Mouse (Mus musculus): ENCODE measurements at regions not wholly inside any gene's neighbourhood (a gene's known extent, or its start where the extent isn't known, plus 50 kb on each side); places are given as distances from the start of the nearest gene placed in this dataset.

DNA sequence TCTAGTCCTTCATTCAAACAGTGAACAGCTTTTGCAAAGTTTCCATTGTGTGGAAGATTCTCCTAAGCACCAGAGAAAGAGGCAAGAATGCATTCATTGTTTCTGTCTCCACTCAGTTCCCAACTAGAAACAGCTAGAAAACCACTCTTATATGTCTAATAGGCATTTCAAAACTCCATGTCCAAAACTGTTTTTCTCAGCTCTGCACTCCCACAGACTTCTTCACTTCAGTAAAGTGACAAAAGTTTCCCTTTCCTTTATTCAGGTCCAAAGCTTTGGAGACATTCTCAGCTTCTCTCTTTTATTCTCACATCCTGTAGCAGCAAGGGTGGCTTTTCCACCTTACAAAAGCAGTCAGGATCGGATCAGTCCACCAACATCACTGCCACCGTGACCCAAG, 166.0 kb downstream of the Mreg start:
- DNase-seq (ENCODE audit: low spot score in 2 of 2), result no peak

DNA sequence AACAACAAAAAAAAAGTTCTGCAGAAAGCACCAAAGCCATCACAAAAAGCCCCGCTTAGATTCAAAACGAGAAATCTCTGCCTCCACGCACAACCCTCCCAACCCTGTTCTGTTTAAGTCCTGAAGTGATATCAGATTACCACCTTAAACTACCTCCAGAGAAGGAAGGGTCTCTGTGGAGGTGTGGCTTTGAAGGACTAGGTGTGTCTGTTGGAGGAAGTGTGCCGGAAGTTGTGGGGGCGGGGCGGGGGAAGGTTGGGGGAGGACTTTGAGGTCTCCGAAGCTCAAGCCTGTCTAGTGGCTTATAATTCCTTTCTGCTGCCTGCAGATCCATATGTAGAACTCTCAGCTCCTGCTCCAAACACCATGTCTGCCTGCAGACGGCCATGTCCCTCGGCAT, 173.6 kb downstream of the Mreg start:
- no peak for DNase-seq (ENCODE audit: low spot score in 2 of 2)

DNA sequence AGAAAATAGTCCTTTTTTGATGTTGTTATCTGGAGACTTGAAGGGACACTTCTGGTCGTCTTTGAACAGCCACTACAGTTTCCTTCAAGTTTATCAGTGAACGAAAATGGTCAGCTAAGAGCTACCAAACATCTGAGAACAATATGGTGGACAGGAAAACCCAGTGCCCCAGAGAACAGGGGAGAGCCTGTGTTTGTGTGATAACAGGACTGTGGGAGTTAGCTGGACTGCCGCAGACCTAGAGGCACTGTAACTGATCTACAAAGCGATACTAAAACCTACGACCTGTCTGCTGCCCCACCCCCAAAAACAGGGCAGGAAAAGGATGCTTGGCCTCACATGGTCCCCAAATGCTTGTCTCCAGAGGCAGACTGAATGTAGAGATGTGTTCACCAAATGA, 175.5 kb downstream of the Mreg start:
- no peak for DNase-seq (ENCODE audit: low spot score in 2 of 2)

DNA sequence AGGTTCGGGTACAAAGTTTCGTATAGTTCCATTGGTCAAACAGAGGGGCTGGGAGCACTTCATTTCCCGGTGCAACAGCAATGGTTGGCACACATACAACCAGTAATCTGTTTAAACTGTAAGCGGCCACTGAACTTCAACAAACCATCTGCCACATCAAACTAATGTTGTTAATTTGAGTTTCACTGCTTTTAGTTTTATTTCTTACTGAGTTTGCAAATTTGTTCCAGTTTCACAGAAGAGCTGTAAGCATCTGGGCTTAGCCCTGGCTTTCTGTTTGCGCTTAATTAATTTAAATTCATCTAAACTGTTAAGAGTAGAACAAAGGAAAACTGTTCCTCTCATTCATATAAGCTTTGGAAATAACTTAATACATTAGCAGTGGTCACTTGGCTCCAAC, 176.0 kb downstream of the Mreg start:
- DNase-seq (ENCODE audit: low spot score in 2 of 2), result no peak

DNA sequence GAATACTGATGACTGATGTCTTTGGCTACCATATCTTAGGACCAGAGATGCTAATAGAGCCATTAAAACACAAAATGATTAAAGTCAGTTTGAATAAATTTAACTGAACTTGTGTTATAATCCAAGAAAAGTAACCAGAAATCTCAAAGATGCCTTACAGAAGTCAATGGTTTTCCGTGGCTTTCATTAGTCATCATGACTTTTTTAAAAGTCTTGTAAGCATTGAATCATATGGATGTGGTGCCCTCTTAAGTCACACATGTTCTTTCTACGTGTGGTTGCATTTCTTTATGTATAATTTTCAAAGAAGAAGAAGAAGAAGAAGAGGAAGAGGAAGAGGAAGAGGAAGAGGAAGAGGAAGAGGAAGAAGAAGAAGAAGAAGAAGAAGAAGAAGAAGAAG, 178.2 kb downstream of the Mreg start:
- no peak for DNase-seq (ENCODE audit: low spot score in 2 of 2)

GRCm38 (mm10) chr1:72032214-72032613, 179.9 kb downstream of the Mreg start:
- DNase-seq (ENCODE audit: low spot score in 2 of 2), result no peak

- no peak for DNase-seq (ENCODE audit: low spot score in 2 of 2)
Measured at GRCm38 (mm10) chr1:72030763-72031405, 181.2 kb downstream of the Mreg start.

DNA sequence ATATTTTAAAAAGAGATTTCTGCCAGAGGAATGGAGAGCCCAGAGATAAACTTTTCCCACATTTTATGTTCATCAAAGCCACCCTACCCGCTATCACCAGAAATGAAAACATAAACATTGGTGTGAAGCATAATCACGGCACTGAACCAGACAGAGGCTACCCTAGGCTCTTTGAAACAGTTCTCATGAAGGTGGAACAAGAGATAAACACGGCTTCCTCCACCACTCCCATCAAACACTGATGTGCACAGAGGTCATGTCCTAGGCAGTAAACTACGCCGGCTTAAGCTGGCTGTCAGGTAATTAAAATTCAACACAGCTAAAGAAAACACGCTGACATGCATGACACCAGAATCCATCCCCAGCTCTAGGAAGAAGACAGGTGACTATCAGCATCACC, 182.5 kb downstream of the Mreg start:
- no peak for DNase-seq (ENCODE audit: low spot score in 2 of 2)

- DNase-seq (ENCODE audit: low spot score in 2 of 2), result no peak
Measured at GRCm38 (mm10) chr1:72026861-72027260, 185.2 kb downstream of the Mreg start.

DNA sequence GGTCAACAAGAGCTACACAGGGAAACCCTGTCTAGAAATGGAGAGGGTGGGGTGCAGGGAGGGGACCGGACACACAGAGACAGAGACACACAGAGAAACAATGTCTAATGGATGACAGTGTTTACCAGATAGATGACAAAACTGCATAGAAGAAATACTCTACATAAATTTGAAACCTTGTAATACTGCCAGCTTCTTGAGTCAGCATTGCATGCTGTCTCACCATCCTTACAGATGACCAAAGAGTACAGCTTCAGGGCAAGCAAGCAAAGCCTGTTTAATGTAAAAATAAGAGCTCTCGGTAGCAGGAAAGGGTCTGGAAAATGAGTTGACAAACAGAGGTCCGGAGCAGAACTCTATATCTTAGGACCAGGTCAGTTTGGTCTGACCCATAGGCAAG, 189.5 kb downstream of the Mreg start:
- no peak for DNase-seq (ENCODE audit: low spot score in 2 of 2)

DNA sequence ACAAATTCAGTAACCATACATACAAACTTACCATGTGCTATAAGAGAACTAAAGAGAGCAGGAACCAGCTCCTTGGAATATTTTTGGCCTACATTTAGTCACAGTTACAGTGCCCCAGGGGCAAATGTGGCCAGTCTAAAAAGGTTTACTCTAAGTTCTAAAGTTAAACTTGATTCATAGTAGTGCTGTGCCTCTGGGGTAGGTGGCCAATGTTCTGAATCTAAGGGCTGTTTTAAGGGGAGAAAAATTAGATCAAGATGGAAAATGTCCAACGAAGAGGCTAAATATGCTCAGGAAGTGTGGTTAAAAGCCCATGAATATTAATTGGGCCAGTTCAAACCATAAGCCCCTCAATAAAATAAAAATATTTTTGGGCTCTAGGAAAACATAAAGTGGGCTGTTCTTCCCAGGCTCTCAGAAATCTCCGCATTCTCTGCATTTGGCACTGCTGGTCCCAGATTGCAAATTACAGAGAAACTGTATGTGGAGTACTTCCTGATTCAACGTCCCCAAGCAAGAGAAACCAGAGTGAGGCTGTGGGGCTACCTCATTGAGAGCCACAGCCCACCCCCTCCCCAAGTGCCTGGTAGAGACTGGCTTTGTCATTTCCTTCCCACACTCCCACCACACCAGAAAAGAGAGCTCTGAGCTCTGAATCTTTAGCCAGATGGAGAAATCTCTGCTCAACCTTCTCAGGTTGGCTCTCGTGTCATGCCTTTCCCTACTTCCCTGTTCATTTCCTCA, 193.5 kb downstream of the Mreg start:
- no peak for DNase-seq (ENCODE audit: low spot score in 2 of 2)

GRCm38 (mm10) chr1:72017814-72018478, 194.2 kb downstream of the Mreg start:
- no peak for DNase-seq (ENCODE audit: low spot score in 2 of 2)

DNA sequence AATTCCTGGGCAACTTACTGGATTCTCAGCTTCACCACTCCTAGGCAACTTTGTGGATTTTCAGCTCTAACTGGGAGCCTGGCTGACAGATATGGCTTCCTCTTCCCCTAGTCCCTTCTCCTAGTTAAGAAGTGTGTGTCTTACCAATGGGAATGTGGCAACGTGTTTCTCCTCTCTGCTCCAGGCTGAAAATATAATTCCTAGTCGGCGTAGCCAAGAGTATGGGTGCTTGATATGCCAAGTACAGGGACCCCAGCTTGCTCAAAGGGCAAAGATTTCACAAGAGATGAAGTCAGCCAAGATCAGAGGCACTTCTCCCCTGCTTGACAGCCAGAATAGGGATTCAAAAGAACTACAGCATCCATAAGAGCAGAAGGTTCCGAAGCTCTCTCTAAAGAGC, 196.6 kb downstream of the Mreg start:
- DNase-seq (ENCODE audit: low spot score in 2 of 2), result no peak

DNA sequence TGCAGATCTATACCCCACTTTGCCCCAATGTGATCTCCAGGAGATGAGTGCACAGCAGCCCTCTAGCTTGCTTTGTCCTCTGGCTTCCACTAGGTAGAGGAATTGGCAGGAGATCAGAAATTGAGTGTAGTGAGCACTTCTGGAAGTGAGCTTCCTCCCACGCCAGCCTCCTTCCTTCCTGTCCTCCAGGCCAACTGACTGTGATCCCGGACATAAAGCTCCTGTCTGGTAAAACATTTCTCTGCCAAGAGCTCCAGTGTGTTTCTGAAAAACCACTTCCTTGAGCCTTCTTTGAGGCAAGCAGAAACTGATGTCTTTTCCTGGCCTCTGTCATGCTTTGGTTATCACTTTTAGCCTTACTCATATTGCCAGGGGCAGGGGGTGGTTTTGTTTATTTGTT, 197.5 kb downstream of the Mreg start:
- DNase-seq (ENCODE audit: low spot score in 2 of 2), result no peak

DNA sequence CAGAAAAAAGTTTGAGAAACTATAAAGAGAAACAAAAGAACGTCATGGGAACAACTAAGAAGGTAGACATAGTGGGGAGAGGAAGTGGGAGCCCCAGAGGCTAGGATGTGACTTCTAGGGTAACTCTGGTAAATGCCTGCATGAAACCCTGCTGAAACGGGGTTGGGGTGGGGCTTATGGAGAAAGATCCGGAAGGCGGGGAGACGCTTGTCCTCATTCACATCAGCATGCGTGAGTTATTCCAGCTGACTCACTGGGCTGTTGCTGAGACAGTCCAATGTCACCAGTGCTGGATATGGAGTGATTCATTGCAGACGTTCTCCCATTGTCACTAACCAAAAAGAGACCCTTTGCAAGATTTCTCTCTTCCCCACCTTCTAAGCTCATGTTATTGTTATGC, 198.2 kb downstream of the Mreg start:
- no peak for DNase-seq (ENCODE audit: low spot score in 2 of 2)

GRCm38 (mm10) chr1:72012710-72013109, 199.4 kb downstream of the Mreg start:
- DNase-seq (ENCODE audit: low spot score in 2 of 2), result no peak

- no peak for DNase-seq (ENCODE audit: low spot score in 2 of 2)
Measured at GRCm38 (mm10) chr1:72009270-72009928, 202.7 kb downstream of the Mreg start.

GRCm38 (mm10) chr1:72006696-72007291, 205.3 kb downstream of the Mreg start:
- no peak for DNase-seq (ENCODE audit: low spot score in 2 of 2)

- no peak for DNase-seq (ENCODE audit: low spot score in 2 of 2)
Measured at GRCm38 (mm10) chr1:72005956-72006355, 206.2 kb downstream of the Mreg start.

GRCm38 (mm10) chr1:72005550-72005949, 206.6 kb downstream of the Mreg start:
- DNase-seq (ENCODE audit: low spot score in 2 of 2), result no peak

GRCm38 (mm10) chr1:72003424-72004278, 208.5 kb downstream of the Mreg start:
- no peak for DNase-seq (ENCODE audit: low spot score in 2 of 2)
